Mouse (Mus musculus): ENCODE results near the gene Rpp30.

- TF ChIP-seq POLR2A (IDR thresholded peaks at IDR 0.05; ENCODE audit: control insufficient read depth, extremely low read depth, insufficient read depth, low read length, poor library complexity), result no peak
- TF ChIP-seq CTCF (IDR thresholded peaks at IDR 0.05; ENCODE audit: borderline replicate concordance, control insufficient read depth, extremely low read depth, insufficient read depth, low read length, poor library complexity), result no peak
Observed at GRCm38 (mm10) chr19:36116185-36116584, 32.7 kb downstream of the Rpp30 start.

Measured in thymus, adult 2 months (tissue).